In the genomic region with DNA sequence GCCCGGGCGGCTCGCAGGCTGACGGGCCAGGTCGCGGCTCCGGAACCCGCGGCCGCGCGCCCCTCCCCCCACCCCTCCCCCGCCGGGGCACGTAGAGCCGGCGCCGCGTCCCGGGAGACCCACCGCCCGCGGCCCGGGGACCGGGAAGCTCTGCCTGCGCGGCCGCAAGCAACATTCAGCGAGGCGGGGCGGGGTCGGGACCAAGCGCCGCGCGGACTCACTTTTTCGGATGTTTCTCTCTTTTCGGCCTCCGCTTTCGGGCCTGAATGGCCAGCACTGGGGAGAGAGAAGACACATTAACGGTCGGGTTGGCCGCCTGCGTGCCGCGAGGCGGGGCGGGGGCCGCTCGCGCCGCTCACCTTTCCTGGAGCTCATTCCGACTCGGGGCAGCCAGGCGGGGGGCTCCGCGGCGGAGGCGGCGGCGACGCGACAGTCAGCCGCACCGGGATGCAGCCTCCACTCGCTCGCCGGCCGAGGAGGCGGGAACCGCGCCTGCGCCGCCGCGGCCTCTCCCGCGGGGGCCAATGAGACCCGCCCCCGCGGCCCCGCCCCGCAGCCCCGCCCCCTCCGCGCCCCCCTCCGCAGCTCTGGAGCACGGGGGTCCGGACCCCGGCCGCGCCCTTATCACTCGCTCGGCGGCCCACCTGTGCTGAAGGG, we compare ENCODE assay signal across 8 mouse cellular contexts. TPM values are rescaled to one million over a fixed set of nuclear protein-coding genes. Genes with fewer than 3 reads are reported as not detected.
DNase-seq lines count a peak whose midpoint lies in the region; ATAC-seq and TF ChIP-seq lines count a peak whose summit lies in the region.

No protein-coding gene starts in this region.

- no peaks in the 10 kb centered on the region for H3K27me3 ChIP-seq in lung, postnatal 0 days (replicated peaks; ENCODE audit: insufficient read depth, low read length)

- TF ChIP-seq CTCF in lung, postnatal 0 days (IDR thresholded peaks at IDR 0.05), result 0 out of 2 replicates have a peak, but pooled peaks have one; percentile 2

- peak; percentile 62 for ATAC-seq in lung, postnatal 0 days

- peak; percentile 63 for DNase-seq in MN1 (ENCODE audit: low spot score)
- DNase-seq in cerebellum, adult 18-20 months, result peak; percentile 63 to 79
- DNase-seq in forelimb bud, embryonic 11.5 days (ENCODE audit: low read depth, low spot score), result peak; percentile 60
- DNase-seq in heart, postnatal 4 days, result peak; percentile 70
- peak; percentile 45 for DNase-seq in layer of hippocampus, adult 9-11 months
- DNase-seq in lung, postnatal 0 days (ENCODE audit: low spot score), result peak; percentile 51
- DNase-seq in retina, embryonic 14.5 days (ENCODE audit: low spot score), result peak; percentile 80
- DNase-seq in thymus, postnatal 4 days, result peak; percentile 83

- H3K27ac ChIP-seq in lung, postnatal 0 days (ENCODE audit: low read length), result peak overlapping the region; percentile 38; the same call in 1 of the 2 replicates

- under 1% methylated on average over 37 of the region's 95 CpGs for WGBS in lung, postnatal 0 days

- no peaks in the 10 kb centered on the region for H3K9me3 ChIP-seq in lung, postnatal 0 days (ENCODE audit: low read length)

- TF ChIP-seq EP300 in lung, postnatal 0 days (IDR thresholded peaks at IDR 0.05), result no peak

- peak overlapping the region; percentile 86 for H3K4me3 ChIP-seq in lung, postnatal 0 days (ENCODE audit: low read depth, low read length)

- peak overlapping the region; percentile 60 for H3K9ac ChIP-seq in lung, postnatal 0 days (replicated peaks; ENCODE audit: low read depth)

- H3K4me1 ChIP-seq in lung, postnatal 0 days (ENCODE audit: insufficient read depth, low read depth, low read length), result no peaks in the 10 kb centered on the region

- H3K4me2 ChIP-seq in lung, postnatal 0 days (replicated peaks; ENCODE audit: low read depth, low read length), result peak overlapping the region; percentile 94

- no peaks in the 10 kb centered on the region for H3K36me3 ChIP-seq in lung, postnatal 0 days (ENCODE audit: insufficient read depth, low read length)

RNA-seq across cellular contexts. Expression of a gene that starts 8.8 kb away (rescaled TPM):
- 10 to 100 TPM; 61.5 to 68.3 TPM for total RNA-seq in heart, postnatal 4 days (2021)
- polyA plus RNA-seq in lung, postnatal 0 days (2015; fragmentation: Nextera tagmentation; extraction: Ambion mirVana), result 38.1 and 43.8 TPM in 2 replicates

Comparison
In these comparisons a context has a peak if more than half of its experiments do, and no peak if none do; other contexts are left out.
1. Peak in every context shown above with its lines: DNase-seq, ATAC-seq, H3K4me3 ChIP-seq and H3K27ac ChIP-seq.